Mouse (Mus musculus) intestine, postnatal 0 days (tissue): ENCODE results near the gene Gnaq. TPM values are rescaled to one million over a fixed set of nuclear protein-coding genes. Genes with fewer than 3 reads are reported as not detected.
A peak's percentile ranks its signal among the peaks of the same experiment; 100 is the strongest.

ENCODE experiments used
- ATAC-seq: fragments of 200-750 bp; cut with Nextera tagmentation; 2 replicates; pipeline ENCODE4 v1.8.0; 2017; ENCODE audit warnings: mild to moderate bottlenecking, moderate TSS enrichment, moderate library complexity
- H3K27ac ChIP-seq: fragments of 300-500 bp; sonication (generic); 2 replicates; pipeline ENCODE4 v1.5.1; 2014; ENCODE audit warnings: mild to moderate bottlenecking, low read depth, low read length, moderate library complexity
- H3K27me3 ChIP-seq: fragments of 300-500 bp; sonication (generic); replicated peaks from 2 replicates; pipeline ENCODE4 v1.6.1; 2014; ENCODE audit warnings: low read length, mixed read lengths; ENCODE audit not compliant: control insufficient read depth, insufficient read depth
- H3K36me3 ChIP-seq: fragments of 300-500 bp; sonication (generic); 2 replicates; pipeline ENCODE4 v1.6.1; 2014; ENCODE audit warnings: mild to moderate bottlenecking, moderate library complexity; ENCODE audit not compliant: control insufficient read depth, insufficient read depth
- H3K4me1 ChIP-seq: fragments of 300-500 bp; sonication (generic); replicated peaks from 2 replicates; pipeline ENCODE4 v1.6.1; 2014; ENCODE audit warnings: antibody characterized with exemption, low read length, mixed read lengths; ENCODE audit not compliant: control insufficient read depth, insufficient read depth
- H3K4me2 ChIP-seq: fragments of 300-500 bp; sonication (generic); replicated peaks from 2 replicates; pipeline ENCODE4 v1.6.1; 2014; ENCODE audit warnings: low read depth, mild to moderate bottlenecking, moderate library complexity
- H3K4me3 ChIP-seq: fragments of 300-500 bp; sonication (generic); 2 replicates; pipeline ENCODE4 v1.5.1; 2014; ENCODE audit warnings: low read depth, low read length
- H3K9ac ChIP-seq: fragments of 300-500 bp; sonication (generic); 2 replicates; pipeline ENCODE4 v1.6.1; 2014; ENCODE audit warnings: mild to moderate bottlenecking, low read depth, low read length
- H3K9me3 ChIP-seq: fragments of 300-500 bp; sonication (generic); 2 replicates; pipeline ENCODE4 v1.6.1; 2016; ENCODE audit warnings: mixed run types; ENCODE audit not compliant: control insufficient read depth
- CTCF ChIP-seq: sonication (generic); IDR thresholded peaks from 2 replicates; pipeline ENCODE4 v1.5.1; 2016; ENCODE audit warnings: low read depth, mild to moderate bottlenecking, control low read depth, antibody characterized with exemption, moderate library complexity
- WGBS: fragments of 180-500 bp; shearing (Covaris S2); extraction: QIAGEN DNeasy Blood & Tissue Kit; methylation state at CpG from one replicate; pipeline ENCODE4 v1.1.7; 2014; 5-methylcytosine and 5-hydroxymethylcytosine counted together
- polyA plus RNA-seq: library from polyadenylated mRNA; unstranded; fragments of >200 nt; fragmentation: Nextera tagmentation; extraction: Ambion mirVana; gene quantifications from 2 replicates; pipeline ENCODE4 v1.2.1, GENCODE M21; 2015

Gene Gnaq
- polyA plus RNA-seq, 1 experiment from 2014 or later = 17.1 TPM

- WGBS = 78% methylated on average over 6 of the region's 6 CpGs
- no peak for TF ChIP-seq CTCF
Measured at GRCm38 (mm10) chr19:16390192-16390795, 257.7 kb downstream of the Gnaq start.

GRCm38 (mm10) chr19:16394381-16394780, 261.8 kb downstream of the Gnaq start:
- H3K27me3 ChIP-seq = no peaks in the 10 kb centered on the region
- TF ChIP-seq CTCF = no peak
- no peak overlapping the region for H3K27ac ChIP-seq
- no peak overlapping the region for H3K4me3 ChIP-seq
- ATAC-seq = no peak
- no peak overlapping the region for H3K4me2 ChIP-seq
- no peak overlapping the region for H3K9ac ChIP-seq
- 82% methylated on average over 5 of the region's 5 CpGs for WGBS
- H3K9me3 ChIP-seq = no peaks in the 10 kb centered on the region
- H3K36me3 ChIP-seq = no peaks in the 10 kb centered on the region
- H3K4me1 ChIP-seq = no peaks in the 10 kb centered on the region

More at GRCm38 (mm10) chr19:16390192-16390795, 257.7 kb downstream of the Gnaq start:
- no peaks in the 10 kb centered on the region for H3K9me3 ChIP-seq
- no peak overlapping the region for H3K9ac ChIP-seq
- H3K27ac ChIP-seq = no peak overlapping the region
- no peak overlapping the region for H3K4me2 ChIP-seq
- H3K27me3 ChIP-seq = no peaks in the 10 kb centered on the region
- no peak for ATAC-seq
- no peaks in the 10 kb centered on the region for H3K36me3 ChIP-seq
- H3K4me3 ChIP-seq = no peak overlapping the region
- H3K4me1 ChIP-seq = no peaks in the 10 kb centered on the region

GRCm38 (mm10) chr19:16403101-16403500, 270.5 kb downstream of the Gnaq start:
- ATAC-seq = peak; percentile 38; the same call in 1 of the 2 replicates
- Histone ChIP-seq H3K9me3 (no peaks in the 10 kb centered on the region), H3K36me3 (no peaks in the 10 kb centered on the region), H3K27ac (no peak overlapping the region), H3K4me3 (no peak overlapping the region), H3K9ac (no peak overlapping the region), H3K4me2 (no peak overlapping the region), H3K4me1 (peaks cover 5% of the 10 kb centered on the region; the same call in 1 of the 2 replicates), H3K27me3 (no peaks in the 10 kb centered on the region)
- WGBS = 59% methylated on average over 6 of the region's 6 CpGs
- TF ChIP-seq CTCF = no peak

GRCm38 (mm10) chr19:16407727-16408126, 275.1 kb downstream of the Gnaq start:
- Histone ChIP-seq H3K9ac (no peak overlapping the region), H3K9me3 (no peaks in the 10 kb centered on the region), H3K4me1 (peaks cover 5% of the 10 kb centered on the region; the same call in 1 of the 2 replicates), H3K27me3 (no peaks in the 10 kb centered on the region), H3K4me3 (no peak overlapping the region), H3K27ac (no peak overlapping the region), H3K36me3 (no peaks in the 10 kb centered on the region), H3K4me2 (no peak overlapping the region)
- 68% methylated on average over 1 of the region's 1 CpGs for WGBS
- TF ChIP-seq CTCF = no peak
- ATAC-seq = no peak

- Histone ChIP-seq H3K4me1 (no peaks in the 10 kb centered on the region), H3K4me2 (no peak overlapping the region), H3K4me3 (no peak overlapping the region), H3K9ac (no peak overlapping the region), H3K27me3 (no peaks in the 10 kb centered on the region), H3K9me3 (no peaks in the 10 kb centered on the region), H3K36me3 (no peaks in the 10 kb centered on the region), H3K27ac (no peak overlapping the region)
- no peak for TF ChIP-seq CTCF
- ATAC-seq = no peak
Measured at GRCm38 (mm10) chr19:16411302-16411701, 278.7 kb downstream of the Gnaq start.

GRCm38 (mm10) chr19:16418086-16418663, 285.5 kb downstream of the Gnaq start:
- 88% methylated on average over 5 of the region's 5 CpGs for WGBS
- no peak overlapping the region for H3K4me3 ChIP-seq
- no peak for ATAC-seq

More at GRCm38 (mm10) chr19:16418086-16418663, 285.5 kb downstream of the Gnaq start:
- no peak overlapping the region for H3K4me2 ChIP-seq
- H3K9me3 ChIP-seq = no peaks in the 10 kb centered on the region
- no peak overlapping the region for H3K27ac ChIP-seq
- no peaks in the 10 kb centered on the region for H3K36me3 ChIP-seq
- no peak for TF ChIP-seq CTCF
- H3K4me1 ChIP-seq = no peaks in the 10 kb centered on the region
- no peak overlapping the region for H3K9ac ChIP-seq
- H3K27me3 ChIP-seq = no peaks in the 10 kb centered on the region
